Mouse (Mus musculus) spleen, postnatal 14 days (tissue): ENCODE measurements around the gene Usp46.
"Not testable (repeated sequence)": the region's sequence is repeated elsewhere in the genome, so short reads cannot be mapped to it uniquely, and the experiment has no call there.

ENCODE experiments used
- DNase-seq, 2 experiments: peaks; one replicate each; pipeline ENCODE4 v3.0.0; 2021 to 2022; ENCODE audit warnings: low spot score in 2 of 2

Usp46 gene

DNA sequence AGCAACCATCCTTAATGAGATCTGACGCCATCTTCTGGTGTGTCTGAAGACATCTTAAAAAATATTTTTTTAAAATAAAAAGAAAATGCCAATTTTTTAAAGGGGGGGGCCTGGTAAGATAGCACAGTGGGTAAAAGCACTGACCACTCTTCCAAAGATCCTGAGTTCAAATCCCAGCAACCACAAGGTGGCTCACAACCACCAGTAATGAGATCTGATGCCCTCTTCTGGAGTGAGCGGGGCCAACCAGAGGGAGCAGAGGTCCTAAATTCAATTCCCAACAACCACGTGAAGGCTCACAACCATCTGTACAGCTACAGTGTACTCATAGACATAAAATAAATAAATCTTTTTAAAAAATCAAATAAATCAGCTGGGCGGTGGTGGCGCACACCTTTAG, 2.3 kb upstream of the Usp46 start:
- not testable (repeated sequence) for DNase-seq

DNA sequence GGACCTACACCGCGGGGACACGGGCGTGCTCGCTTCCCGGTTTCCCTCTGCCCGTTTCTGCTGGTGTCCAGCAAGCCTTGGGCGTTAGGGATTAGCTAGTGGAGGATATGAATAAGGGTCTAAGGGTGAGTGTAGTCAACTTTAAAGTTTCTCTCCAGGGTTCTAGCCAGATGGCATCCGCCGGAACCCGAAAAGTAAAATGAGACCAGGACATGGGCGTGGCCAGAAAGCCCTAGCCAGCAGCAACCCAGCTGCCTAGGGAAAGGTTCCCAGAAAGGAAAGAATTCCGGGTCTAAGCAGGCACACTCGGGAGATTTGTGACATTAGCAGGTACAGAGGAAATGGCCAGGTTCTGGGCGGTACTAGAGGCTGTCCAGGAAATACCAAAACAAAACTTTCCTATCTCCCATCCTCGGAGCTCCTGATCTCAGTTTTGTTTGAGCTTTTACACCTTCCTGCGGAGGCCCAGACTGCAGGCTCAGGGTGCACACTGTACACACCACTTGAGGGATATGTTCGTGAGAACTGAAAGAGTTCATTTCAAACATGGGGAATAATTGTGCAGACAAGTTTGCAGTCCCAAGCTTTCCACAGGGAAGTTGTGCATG, 587 bp upstream of the Usp46 start:
- peak; percentile 23 to 47 for DNase-seq

DNA sequence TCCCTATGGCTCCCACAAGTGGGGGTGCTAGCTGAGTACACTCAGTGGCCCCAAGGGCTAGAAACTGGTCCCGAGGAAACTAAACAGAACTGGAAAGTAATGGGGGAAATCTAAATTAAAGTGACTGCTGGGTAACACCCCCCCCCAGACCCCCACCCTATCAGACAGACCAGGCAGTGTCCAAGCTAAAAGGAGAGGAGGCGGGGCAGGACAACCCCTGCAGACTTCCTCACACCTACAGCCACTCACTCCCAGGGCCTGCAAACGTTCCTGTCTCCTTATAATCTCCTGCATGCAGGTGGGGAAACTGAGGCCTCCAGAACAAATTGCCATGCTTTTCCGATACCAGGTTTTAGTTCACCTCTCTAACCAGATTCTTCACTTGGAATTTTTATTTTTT, 885 bp downstream of the Usp46 start:
- no peak for DNase-seq

DNA sequence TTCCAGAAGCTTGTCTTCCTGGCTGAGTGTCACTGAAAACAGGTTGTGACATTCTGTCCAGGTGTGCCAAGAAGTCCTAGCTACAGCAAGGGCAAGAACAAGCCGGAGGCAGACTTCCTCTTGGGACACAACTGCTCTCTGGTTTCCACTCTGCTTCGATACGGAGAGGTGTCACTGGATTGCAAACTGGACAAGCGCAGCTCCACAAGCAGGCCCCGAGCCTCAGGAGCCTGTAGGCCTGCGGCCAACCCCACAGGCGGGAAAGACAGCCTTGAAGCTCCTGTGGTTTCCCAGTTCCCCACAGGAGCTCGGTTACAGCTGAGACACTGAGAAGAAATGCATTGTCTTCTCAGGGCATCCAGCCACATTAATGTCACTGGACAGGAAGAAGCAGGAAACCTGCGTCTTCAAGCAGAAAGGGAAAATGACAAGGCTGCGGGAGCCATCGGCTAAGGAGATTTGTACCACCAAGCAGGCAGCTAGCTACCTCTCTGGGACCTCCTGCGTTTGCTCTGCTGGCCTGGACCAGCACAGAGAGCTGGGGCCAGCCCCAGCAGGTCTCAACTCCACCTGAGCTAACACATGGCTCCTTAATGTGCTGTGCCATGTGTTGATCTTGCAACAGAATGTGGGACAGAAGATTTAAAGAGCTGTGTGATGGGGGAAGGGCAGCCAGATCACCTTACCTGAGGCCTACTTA, 1.7 kb downstream of the Usp46 start:
- no peak for DNase-seq

DNA sequence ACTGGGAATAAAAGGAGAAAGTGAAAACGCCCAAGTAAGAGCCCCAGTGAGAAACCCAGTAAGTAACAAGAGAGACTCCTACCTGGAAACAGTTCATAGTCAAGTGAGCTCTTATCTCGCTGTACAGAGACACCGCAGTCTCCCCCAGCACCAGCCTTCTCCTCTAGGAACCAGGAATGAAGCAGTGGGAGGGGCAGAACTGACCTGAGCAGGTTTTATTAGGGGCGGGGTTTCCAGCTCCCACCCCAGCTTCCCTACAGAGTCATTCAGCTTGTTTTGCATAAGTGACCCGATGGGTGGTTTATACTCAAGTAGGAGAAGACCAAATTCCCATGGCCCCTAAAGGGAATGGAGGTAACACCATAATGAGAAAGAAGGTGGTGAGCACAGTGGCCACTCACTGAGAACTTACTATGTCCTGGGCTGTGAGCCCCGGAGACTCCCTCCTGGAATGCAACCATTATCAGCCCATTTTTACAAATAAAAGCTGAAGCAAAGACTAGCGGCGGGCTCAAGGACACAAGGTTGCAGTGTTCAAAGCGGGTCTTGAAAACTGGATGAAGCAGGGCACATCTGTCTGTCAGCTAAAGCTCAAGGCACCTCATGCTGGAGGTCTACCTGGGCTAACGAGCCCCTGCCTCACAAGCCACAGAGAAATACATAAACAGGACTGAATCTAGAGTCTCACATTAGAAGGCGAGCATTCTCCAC, 2.5 kb downstream of the Usp46 start:
- DNase-seq = peak in 1 of 2 experiments; percentile 25

DNA sequence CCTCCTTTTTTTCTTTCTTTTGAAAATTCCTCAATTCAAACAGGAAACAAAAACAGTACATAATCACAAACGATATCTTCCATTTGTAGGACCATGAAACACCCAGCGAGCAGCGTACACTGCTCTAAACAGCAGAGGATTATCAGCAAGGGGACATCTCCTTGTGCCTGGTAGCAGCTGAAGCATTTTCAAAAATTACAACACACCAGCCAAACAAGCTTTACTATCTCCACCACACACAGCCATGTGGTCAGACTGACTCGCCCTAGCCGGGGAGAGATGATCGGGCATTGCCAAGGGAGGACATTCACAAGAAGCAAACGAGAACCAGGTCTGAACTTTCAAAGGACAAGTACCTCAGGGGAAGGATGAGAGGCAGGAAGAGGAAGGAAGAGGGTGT, 3.4 kb downstream of the Usp46 start:
- peak in 1 of 2 experiments; percentile 19 for DNase-seq

DNA sequence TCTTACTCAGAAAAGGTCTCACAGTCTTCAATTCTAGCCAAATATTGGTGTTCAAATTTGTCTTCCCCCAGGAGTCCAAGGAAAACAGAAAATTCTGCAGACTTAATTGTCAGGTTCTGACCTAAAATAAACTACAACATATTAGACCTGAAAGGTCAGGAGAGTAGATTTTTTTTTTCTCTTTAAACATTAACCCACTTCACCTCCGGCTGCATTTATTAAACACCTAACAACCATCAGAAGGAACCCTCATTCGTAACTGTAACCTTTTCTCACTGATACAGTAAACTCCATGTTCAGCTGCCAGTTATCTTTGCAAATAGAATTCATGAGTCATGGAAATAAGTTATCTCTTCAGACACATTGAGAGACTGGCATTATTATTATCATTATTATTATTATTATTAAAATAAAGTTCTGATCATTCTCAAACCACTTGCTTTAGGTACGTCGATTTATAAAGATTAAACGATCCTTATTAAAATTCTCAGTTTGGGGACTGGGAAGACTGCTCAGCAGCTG, 4.9 kb downstream of the Usp46 start:
- DNase-seq = no peak

DNA sequence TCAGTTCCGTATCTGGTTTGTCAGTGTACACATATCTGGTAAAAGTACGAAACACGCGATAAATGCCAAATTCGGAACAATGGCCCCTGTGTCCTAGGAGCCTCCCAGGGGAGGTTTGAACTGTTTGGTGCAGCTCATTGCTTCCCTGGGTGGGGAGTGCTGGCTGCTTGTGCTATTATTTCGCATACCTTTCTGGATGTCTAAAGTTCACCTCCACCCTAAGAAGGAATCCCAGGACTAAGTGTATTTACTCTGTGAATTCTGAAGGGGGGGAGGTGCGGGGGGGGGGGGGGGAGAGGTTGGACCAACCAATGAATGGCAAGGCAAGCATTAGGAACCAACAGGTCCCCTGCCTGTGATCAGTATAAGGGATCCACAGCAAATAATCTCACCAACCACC, 6.0 kb downstream of the Usp46 start:
- DNase-seq = no peak

DNA sequence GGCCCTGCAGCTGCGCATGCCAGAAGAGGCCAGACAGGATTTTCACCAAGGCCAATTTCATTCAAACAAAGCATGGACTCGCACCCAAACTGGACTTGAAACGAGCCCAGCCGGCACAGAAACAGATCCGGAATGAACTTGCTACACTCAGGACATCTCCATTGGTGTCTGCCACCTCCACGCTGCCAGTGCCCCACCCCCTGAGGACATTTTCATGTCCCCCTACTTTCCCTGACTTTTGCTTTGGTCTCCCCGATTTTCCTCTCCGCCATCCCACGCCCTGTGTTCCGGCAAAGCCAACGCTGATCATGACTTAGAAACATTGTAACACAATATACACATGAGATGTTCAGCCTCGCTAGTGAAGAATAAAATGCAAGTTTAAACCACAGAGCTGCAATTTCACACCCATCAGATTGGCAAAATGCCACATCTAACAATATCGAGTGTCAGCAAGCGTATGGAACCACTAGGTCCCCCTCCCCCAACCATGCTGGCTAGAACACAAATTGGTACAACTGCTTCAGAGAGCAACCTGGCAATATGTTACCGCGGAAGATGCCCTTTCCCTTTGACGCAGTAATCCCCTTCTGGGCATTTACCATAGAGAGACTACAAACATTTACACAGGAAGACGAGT, 6.7 kb downstream of the Usp46 start:
- DNase-seq = no peak

DNA sequence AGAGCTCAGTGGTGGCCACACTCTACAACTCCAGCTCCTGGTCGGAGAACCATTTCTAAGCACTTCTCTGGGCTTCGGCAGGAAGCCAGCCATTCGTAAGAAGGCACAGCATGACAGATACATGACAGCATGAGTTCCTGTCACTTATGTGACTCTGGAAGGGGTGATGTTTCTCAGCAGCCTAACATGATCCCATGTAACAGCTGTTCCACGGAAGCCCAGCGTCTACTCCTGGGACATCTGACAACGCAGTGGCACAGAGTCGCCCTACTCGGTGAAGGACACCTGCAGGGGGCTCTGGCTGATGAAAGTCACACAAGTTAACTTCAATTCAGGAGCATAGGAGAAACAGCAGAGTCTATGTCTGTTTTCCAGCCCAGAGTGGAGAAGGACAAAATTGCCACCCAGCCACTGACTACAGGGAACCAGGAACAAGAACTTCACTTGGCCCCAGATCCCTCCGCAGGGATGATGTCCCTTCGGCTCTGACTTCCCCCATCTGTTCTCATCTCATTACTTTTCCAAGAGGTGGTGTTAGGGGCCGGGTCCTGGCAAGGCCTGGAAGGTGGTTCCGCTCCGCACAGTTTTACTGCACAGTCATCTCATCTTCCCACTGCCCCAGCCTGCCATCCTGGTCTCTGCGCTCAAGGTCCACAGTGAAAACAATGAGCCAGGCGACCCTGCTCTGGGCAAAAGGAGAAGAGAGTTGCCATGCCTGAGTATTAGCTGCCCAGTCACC, 15.9 kb downstream of the Usp46 start:
- no peak for DNase-seq

DNA sequence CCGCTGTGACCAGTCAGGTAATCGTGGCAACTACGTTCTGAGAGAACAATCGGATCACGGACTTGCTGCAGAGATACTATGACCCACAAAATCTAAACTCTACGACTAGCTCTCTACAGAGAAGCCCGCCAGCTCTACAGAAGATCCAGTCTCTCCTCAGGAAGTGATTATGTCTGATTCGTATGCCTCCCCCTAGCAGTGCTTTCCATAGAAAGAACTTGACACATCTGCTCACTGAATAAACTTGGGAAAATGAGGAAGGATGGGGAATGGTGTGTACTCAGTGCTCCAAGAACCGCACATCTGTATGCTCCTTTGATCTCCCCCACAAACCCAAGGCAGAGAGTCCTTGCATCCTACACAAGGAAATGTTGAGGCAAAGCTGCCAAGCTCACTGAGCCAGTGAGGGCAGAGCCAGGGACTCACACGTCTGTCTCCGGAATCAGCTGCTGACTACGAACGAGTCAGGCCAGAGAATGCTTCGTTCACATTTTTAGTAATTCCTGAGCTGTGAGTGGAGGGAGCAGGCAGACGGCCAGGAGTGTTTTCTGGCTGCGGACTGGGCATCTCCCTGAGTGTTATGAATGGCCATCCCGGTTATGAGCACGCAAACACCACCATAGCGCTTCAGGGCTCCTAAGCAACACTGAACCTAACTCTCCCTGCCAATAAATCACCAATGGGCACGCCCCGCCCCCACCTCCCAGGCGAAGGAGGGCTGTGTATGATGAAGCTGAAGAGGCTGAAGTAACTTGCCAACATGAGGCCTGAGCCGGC, 16.6 kb downstream of the Usp46 start:
- no peak for DNase-seq

DNA sequence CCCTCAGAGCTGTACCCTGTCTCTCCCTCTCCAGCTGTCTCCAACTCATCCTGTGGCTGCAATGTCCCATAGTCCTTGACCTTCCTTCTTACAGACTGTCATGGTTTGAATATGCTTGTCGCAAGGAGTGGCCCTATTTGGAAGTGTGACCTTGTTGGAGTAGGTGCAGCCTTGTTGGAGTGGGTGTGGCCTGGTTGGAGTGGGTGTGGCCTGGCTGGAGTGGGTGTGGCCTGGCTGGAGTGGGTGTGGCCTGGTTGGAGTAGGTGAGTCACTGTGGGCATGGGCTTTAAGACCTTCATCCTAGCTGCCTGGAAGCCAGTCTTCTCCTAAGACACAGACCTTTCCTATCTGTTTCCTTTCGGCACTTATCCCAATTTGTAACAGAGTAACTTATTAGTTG, 17.3 kb downstream of the Usp46 start:
- DNase-seq = peak; percentile 35

DNA sequence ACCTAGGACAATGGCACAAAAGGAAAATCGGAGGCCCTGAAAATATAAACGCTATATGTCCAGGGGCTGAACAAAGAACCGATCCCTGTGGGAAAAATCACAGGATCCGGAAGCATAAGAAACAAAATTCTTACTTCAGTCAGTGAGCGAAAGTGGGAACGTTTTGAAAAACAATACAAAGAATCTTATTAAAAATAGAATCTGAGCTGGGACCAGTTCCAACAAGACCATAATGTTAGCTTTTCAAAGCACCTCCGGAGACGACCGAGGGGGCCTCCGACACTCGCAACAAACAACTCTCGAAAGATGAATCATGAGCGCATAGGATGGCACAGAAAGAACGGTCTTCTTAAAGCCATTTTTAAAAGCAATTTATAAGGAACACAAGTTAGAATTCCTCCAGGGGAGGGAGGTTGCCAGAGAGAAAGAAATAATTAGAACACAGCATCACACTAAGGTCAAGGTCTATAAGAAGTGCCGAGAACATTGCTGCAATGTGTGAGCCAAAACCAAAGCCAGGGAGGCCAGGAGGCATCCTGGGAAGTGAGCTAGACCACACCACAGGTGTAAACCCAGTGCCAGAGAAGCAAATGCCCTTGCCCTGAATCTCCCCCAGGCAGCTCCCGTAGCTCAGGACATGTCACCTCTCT, 19.3 kb downstream of the Usp46 start:
- DNase-seq = no peak

DNA sequence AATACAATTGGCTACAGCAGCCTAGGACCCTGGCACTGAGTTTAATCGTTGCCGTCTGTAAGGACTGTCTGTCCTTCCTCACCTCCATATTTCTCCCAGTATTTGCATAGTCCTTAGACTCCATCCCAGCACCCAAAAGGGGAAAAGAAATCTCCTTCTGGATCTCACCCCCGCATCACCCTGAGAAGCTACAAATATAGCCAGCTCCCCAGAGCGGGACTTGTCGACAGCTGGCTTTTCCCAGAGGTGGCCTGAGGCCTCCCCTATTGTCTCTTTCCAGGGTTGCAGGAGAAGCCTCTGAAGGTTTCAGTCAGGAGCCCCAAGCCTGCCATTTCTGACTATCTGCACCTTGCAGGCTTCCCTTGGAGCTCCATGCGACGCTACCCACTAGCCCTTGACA, 23.6 kb downstream of the Usp46 start:
- no peak for DNase-seq

DNA sequence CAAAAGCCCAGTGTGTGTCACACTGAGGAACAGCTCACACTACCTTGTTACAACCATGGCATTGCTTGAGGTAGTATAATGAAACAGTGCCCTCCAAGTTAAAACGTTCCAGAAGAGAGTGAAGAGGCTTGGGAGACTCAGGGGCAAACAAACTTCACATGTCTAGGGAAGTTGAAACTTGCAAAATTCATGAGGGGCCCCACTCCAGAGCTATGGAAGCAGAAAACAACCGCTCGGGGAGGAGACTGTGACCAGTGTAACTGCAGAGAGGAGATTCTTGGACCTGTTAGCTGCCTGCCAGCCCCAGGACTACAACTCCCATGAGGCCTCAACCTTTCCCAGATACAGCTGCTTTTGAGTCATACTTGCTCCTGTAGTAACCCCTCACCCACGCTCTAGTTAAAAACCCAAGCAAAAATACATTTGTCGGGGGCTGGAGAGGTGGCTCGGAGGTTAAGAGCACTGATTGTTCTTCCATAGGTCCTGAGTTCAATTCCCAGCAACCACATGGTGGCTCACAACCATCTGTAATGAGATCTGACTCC, 25.4 kb downstream of the Usp46 start:
- no peak for DNase-seq

DNA sequence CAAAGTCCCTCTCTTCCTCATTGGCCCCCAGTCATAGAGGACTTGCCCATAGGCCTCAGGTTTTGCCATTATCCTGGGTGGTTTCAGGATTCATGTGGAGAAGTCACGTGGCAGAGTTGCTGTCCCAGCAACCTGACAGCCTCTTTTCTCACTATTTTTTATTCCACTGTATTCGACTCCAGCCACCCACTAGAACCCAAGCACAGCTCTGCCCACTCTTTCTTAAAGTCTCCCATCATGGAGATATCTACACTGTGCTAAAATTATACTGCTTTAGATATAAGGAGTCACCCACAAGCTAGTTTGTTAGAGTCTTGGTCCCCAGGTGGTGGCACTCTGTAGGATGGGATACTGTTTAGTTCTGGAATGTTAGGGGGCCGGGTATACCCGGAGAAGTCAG, 27.7 kb downstream of the Usp46 start:
- no peak for DNase-seq

DNA sequence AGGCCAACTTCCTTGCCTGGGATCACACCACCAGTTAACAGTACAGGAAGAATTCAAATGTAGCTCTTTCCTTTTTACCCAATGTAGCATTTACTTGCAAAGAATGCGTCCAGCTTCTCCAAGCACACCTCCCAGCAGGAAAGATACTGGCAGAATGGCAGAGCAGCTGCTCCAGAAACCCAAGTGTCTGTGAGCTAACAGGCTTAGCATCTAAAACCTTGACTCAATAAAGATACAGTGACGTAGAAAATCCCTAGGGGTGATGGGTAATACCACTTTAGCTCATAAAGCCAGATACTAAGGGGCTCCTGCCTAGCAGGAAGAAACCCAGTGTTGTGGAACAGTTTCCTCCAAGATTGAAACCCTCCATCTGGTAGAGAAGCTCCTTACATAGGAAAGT, 32.8 kb downstream of the Usp46 start:
- DNase-seq = no peak

DNA sequence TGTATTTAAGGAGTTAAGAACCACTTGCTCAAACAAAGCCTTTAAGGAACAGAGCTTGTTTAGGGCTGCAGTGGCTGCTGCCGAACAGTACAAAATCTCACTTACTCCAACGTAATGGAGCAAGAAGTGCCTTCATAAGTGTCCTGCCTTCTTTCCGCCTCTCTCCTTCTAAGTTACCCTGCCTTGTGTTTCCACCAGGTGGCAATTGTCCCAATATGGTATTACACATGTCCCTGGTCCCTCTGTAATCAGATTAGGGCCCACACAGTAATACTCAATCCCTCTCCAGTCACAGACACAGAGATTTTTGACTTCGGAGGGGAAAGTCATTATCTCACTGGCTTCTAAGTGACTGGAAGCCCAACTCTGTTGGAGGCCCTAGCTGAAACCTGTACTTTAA, 34.1 kb downstream of the Usp46 start:
- DNase-seq = no peak

DNA sequence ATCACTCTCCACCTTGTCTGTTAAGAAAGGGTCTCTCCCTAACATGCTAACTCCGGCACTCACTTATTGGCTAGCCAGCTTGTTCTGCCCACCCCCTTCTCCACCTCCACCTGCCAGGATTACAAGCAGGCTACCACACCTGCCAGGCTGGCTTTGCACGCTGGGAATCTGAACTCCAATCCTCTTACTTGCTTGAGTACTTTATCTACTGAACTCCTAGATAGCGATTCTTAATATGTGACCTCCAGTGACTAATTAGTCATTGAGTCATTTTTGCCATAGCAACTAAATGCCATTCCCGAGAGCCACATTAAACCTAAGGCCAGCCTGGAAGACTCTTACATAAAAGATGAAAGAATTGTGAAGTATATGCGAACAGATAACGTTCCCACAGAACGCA, 38.4 kb downstream of the Usp46 start:
- no peak for DNase-seq
